Mouse (Mus musculus) testis, postnatal 10 days (tissue): ENCODE results near the gene Ubr4.
A peak's percentile ranks its signal among the peaks of the same experiment; 100 is the strongest.
"Not testable (repeated sequence)": the region's sequence is repeated elsewhere in the genome, so short reads cannot be mapped to it uniquely, and the experiment has no call there.

Experiments
- DNase-seq: peaks from one replicate; pipeline ENCODE4 v3.0.0; 2021; ENCODE audit warnings: low spot score

The Ubr4 gene

DNA sequence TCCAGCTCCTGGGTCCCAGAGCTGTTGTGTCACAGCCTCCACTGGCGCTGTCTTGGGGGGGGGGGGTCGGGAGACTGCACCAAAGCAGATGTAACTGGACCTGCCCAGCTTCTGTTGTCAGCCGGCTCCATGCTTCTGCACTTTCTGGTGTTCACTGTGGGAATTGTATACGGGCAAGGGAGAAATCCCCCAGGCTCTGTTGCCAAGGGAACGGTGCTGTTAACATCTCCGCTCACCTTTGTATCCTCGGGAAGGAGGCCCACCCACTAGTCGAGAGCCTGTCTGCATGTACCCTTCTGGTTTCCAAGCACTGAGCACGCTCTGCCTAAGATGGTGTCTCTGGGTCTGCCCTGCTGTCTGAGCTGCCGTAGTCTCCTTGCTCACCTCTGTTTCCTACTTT lies 134.7 kb downstream of the Ubr4 start:
- DNase-seq = no peak

- DNase-seq = no peak
Measured at GRCm38 (mm10) chr4:139488325-139488724, 135.9 kb downstream of the Ubr4 start.

DNA sequence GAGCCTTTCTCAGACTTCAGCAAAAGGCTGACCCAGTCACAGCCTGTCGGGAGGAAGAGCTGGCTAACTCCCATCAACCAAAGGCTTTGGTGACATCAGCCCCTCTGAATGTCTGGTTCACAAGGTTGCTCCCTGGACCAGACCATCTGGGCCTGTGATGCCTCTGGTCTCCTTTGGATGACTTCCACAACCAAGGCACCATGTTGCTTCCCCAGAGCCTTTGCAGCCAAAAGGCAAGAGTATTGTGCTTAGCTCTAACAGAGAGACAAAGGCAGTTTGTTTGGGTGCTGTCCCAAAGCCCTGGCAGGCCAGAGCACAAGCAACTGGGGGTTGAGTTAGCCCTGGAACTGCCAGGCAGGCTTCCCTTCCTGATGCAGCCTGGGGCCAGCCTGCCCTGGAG lies 137.5 kb downstream of the Ubr4 start:
- DNase-seq = no peak

DNA sequence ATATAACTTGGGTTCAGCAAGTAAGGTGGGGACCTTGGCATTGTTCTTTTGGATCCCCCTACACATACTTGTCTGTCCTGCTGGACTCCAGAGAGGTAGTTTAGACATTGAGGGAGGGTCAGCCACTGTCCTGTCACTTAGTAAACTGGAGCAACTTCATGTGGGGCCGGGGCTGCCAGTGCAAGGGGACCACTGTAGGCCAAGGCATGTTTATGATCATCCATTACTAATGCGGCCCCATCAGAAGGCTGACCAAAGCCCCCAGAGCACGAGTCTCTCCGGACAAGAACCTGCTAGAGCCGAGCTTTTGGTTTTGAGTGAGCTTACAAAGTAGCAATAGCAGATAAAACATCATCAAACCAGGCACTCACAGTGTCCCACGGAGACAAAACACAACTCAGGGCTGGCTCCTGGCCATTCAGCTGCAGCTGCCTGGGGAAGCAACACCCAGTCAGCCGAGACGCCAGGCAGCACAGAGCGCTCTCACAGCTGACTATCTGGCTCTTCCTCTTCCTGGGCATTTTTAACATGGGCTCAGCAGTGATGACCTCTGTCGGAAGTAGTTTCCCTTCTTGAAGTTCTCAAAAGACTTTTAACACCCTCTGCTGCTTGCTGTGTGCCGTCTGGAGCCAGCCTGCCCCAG lies 138.1 kb downstream of the Ubr4 start:
- DNase-seq = peak; percentile 83

- no peak for DNase-seq
Measured at GRCm38 (mm10) chr4:139491541-139492170, 139.2 kb downstream of the Ubr4 start.

GRCm38 (mm10) chr4:139492258-139492833 lies 139.9 kb downstream of the Ubr4 start:
- DNase-seq = no peak

- DNase-seq = no peak
Measured at GRCm38 (mm10) chr4:139493227-139494025, 141.0 kb downstream of the Ubr4 start.

DNA sequence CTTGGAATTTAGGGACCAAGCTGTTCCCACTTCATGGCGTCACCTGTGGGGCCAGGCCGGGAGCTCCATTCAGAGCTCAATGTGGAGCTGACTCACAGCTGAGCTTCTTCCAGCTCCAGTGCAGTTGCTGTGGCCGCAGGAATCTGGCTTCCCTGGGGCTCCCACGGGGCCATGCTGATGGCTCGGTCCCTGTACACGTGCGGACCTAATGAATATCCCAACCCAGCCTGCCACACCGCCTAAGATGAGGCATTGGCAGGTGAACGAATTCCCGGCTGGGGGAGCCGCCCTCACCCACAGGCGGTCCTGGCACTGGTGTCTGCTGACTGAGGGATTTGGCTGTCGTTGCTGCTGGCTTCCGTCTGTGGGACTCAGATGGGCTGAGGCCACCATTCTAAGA lies 148.4 kb downstream of the Ubr4 start:
- no peak for DNase-seq

DNA sequence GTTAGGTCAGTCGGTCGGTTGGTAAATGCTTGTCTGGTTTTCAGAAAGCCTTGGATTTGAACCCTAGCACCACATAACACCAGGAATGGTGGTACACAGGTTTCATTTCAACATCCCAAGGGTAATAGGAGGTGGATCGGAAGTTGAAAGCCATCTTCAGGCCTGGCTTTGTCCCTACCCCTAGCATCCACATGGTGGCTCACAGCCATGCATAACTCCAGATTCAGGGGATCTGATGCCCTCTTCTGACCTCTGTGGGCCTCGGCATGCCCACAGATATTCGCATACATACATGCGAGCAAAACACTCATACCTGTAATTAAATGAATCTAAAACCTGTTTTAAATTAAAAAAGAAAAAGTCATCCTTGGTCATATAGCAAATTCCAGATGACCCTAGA lies 149.3 kb downstream of the Ubr4 start:
- no peak for DNase-seq

- no peak for DNase-seq
Measured at GRCm38 (mm10) chr4:139503919-139504318, 151.5 kb downstream of the Ubr4 start.

GRCm38 (mm10) chr4:139505716-139506115 lies 153.3 kb downstream of the Ubr4 start:
- no peak for DNase-seq

GRCm38 (mm10) chr4:139506727-139507126 lies 154.3 kb downstream of the Ubr4 start:
- no peak for DNase-seq

GRCm38 (mm10) chr4:139509069-139509468 lies 156.7 kb downstream of the Ubr4 start:
- no peak for DNase-seq

GRCm38 (mm10) chr4:139511557-139511956 lies 159.1 kb downstream of the Ubr4 start:
- no peak for DNase-seq

GRCm38 (mm10) chr4:139512985-139513384 lies 160.6 kb downstream of the Ubr4 start:
- DNase-seq = no peak

DNA sequence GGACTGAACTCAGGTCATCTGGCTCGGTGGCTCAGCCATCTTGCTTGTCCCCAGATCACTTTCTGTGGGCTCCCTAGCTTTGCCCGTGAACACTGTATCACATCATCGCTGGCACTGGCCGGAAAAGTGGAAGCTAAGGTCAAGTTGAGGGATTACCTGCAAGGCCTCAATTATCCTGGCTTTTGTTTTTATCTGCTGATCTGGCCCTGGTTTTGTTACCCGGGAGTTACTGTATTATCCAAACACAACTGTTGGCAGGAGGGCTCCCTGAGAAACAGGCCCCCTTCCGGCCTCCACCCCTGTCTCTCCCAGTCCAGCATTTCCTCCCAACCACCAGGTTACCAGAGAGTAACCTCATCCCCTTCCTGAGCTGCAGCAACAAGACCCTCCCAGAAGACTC lies 166.8 kb downstream of the Ubr4 start:
- no peak for DNase-seq

GRCm38 (mm10) chr4:139521926-139522325 lies 169.5 kb downstream of the Ubr4 start:
- DNase-seq = no peak

DNA sequence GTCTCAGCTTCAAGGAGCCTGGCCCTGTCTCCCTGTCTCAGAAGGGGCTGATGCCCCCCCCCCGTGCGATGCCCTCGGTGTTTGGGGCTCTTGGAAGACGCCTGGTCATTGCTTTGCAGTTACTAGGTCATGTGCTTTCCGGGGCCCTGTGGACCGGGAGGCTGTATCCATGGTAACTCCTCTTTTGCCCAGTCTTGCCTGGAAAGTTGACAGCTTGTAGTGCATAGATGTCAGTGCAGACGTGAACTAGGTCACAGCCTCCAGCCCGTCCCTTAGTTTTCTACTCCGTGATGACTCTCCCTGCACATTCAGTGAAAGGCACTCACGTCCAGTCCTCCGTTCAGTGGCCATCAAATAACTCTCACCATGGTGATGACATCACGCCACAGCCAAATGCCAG lies 174.1 kb downstream of the Ubr4 start:
- DNase-seq = no peak

- not testable (repeated sequence) for DNase-seq
Measured at GRCm38 (mm10) chr4:139530248-139530647, 177.8 kb downstream of the Ubr4 start, which contains the start of gene Iffo2. Iffo2 (plus strand) TSS chr4:139530548.

DNA sequence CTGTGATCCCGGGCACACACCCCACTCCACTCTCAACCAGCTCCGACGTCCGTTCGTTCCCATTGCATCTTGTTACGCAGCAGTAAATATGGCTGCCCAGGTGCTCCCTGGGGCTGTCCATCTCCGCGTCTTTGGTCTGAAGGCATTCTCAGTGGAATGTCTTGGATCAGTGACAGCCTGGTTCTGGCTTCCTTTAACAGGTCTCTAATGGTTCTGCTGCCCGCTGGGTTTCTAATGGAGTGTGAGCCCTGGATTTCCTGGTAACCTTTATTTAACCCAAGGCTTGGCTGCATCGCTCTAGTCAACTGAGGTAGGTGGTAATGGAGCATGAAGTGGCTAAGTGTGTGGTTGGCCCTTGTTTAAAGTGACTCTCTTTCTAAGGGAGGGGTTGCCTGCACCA lies 179.7 kb downstream of the Ubr4 start:
- DNase-seq = no peak

- no peak for DNase-seq
Measured at GRCm38 (mm10) chr4:139535127-139535695, 182.8 kb downstream of the Ubr4 start.

DNA sequence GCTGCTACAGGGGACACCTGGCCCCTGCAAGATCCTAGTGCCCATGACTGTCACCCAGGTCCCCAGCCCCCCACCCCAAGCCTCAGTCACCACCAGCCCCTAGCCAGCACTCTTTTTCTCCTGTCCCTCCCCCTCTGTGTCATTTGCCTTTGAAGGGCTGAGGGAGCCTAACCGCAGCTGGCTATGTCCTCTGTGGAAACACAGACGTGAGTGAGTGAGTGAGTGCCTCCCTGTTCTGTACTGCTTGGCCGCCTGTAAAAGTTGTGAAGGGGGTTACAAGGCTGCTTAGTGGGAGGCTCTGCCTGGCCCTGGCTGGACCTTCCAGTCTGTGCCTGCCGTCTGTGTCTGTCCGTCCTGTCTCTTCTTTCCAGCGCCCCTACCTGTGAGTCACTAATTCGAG lies 183.3 kb downstream of the Ubr4 start:
- no peak for DNase-seq
